Mouse (Mus musculus) thymus, postnatal 0 days (tissue): ENCODE measurements around the gene Zfp384. TPM values are rescaled to one million over a fixed set of nuclear protein-coding genes. Genes with fewer than 3 reads are reported as not detected.
A peak's percentile ranks its signal among the peaks of the same experiment; 100 is the strongest.

Experiments used
- DNase-seq: peaks from one replicate; pipeline ENCODE4 v3.0.0-alpha.2; 2015; ENCODE audit warnings: low spot score
- polyA plus RNA-seq: library from polyadenylated mRNA; unstranded; fragments of >200 nt; fragmentation: Nextera tagmentation; extraction: Ambion mirVana; gene quantifications from 2 replicates; pipeline ENCODE4 v1.2.1, GENCODE M21; 2015

Zfp384 gene
- polyA plus RNA-seq, 1 experiment from 2014 or later, result 9.5 TPM

DNA sequence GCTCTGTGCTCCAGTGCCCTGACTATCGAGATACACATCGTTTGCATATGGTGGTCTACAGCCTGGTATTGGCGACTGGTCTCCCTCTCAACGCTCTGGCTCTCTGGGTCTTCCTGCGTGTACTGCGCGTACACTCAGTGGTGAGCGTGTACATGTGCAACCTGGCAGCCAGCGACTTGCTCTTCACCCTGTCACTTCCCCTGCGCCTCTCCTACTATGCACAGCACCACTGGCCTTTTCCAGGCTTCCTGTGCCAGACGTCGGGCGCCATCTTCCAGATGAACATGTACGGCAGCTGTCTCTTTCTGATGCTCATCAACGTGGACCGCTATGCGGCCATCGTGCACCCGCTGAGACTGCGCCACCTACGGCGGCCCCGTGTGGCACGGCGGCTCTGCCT, 72.4 kb downstream of the Zfp384 start:
- no peak for DNase-seq

- peak; percentile 40 for DNase-seq
Observed at GRCm38 (mm10) chr6:125081797-125082560, 73.0 kb downstream of the Zfp384 start.

DNA sequence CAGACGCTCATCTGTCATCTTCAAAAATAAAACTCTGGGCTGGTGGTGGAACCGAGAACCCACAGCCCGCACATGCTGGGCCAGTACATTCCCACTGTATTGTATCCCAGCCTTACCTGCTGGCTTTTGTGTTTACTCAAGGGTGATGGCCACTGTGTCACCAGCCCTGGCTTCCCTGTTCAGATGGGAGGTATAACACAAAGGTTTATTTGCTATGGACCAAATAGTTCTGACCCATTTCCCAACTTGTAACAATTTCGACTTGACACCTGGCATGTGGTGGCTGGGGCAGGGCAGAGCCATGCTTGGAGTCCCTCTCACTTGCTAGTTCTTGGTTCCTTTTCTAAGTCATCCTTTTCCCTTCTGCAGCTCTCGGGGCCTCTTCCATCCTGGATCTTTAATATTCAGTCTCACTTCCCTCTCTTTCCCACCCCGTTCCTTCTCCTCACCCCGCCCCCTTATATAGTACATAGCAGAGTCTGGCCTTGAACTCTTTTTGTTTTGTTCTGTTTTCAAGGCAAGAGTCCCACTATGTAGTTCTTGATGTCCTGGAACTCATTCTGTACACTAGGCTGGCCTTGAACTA, 73.9 kb downstream of the Zfp384 start:
- no peak for DNase-seq

GRCm38 (mm10) chr6:125084424-125084823, 75.5 kb downstream of the Zfp384 start:
- DNase-seq, result peak; percentile 80

Other genes with a start within 250 kb of the Zfp384 start
- 3.8 TPM in 2 replicates for gene Eno2, start 239.5 kb upstream of the Zfp384 start, polyA plus RNA-seq
- gene Lrrc23, start 229.4 kb upstream of the Zfp384 start, polyA plus RNA-seq, result 2.4 and 3.2 TPM in 2 replicates
- 8.9 and 9.4 TPM in 2 replicates for gene Spsb2, start 200.5 kb upstream of the Zfp384 start, polyA plus RNA-seq
- 231 and 275 TPM in 2 replicates for gene Tpi1, start 194.8 kb upstream of the Zfp384 start, polyA plus RNA-seq
- 93.0 and 93.4 TPM in 2 replicates for gene Usp5, start 179.7 kb upstream of the Zfp384 start, polyA plus RNA-seq
- gene Cdca3, start 179.6 kb upstream of the Zfp384 start, polyA plus RNA-seq, result 240 and 258 TPM in 2 replicates
- 2.3 and 2.4 TPM in 2 replicates for gene Gnb3, start 168.9 kb upstream of the Zfp384 start, polyA plus RNA-seq
- gene P3h3, start 151.4 kb upstream of the Zfp384 start, polyA plus RNA-seq, result 1.9 TPM in 2 replicates
- gene Gpr162, start 145.2 kb upstream of the Zfp384 start, polyA plus RNA-seq, result 15.2 and 21.8 TPM in 2 replicates
- 102 TPM in 2 replicates for gene Cd4, start 120.9 kb upstream of the Zfp384 start, polyA plus RNA-seq
- gene Lag3, start 97.4 kb upstream of the Zfp384 start, polyA plus RNA-seq, result 5.5 and 6.1 TPM in 2 replicates
- 204 and 256 TPM in 2 replicates for gene Ptms, start 89.0 kb upstream of the Zfp384 start, polyA plus RNA-seq
- gene Mlf2, start 77.8 kb upstream of the Zfp384 start, polyA plus RNA-seq, result 267 and 277 TPM in 2 replicates
- gene Cops7a, start 43.6 kb upstream of the Zfp384 start, polyA plus RNA-seq, result 86.0 and 95.5 TPM in 2 replicates
- gene Pianp, start 12.5 kb upstream of the Zfp384 start, polyA plus RNA-seq, result 0.50 and 0.55 TPM in 2 replicates
- gene Ing4, start 30.6 kb downstream of the Zfp384 start, polyA plus RNA-seq, result 113 and 118 TPM in 2 replicates
- gene Acrbp, start 40.5 kb downstream of the Zfp384 start, polyA plus RNA-seq, result 9.2 and 10.2 TPM in 2 replicates
- 3.5 and 4.2 TPM in 2 replicates for gene Lpar5, start 58.8 kb downstream of the Zfp384 start, polyA plus RNA-seq
- gene Chd4, start 86.8 kb downstream of the Zfp384 start, polyA plus RNA-seq, result 70.0 and 84.9 TPM in 2 replicates
- gene Nop2, start 122.8 kb downstream of the Zfp384 start, polyA plus RNA-seq, result 53.9 and 60.7 TPM in 2 replicates
- gene Iffo1, start 136.1 kb downstream of the Zfp384 start, polyA plus RNA-seq, result 13.8 and 19.0 TPM in 2 replicates
- 1,452 and 1,606 TPM in 2 replicates for gene Gapdh, start 157.3 kb downstream of the Zfp384 start, polyA plus RNA-seq
- 130 and 153 TPM in 2 replicates for gene Ncapd2, start 182.6 kb downstream of the Zfp384 start, polyA plus RNA-seq
- 281 and 294 TPM in 2 replicates for gene Mrpl51, start 182.7 kb downstream of the Zfp384 start, polyA plus RNA-seq
- gene Vamp1, start 206.4 kb downstream of the Zfp384 start, polyA plus RNA-seq, result 61.0 and 75.3 TPM in 2 replicates
- gene Tapbpl, start 222.7 kb downstream of the Zfp384 start, polyA plus RNA-seq, result 42.5 and 53.1 TPM in 2 replicates
- gene Cd27, start 227.9 kb downstream of the Zfp384 start, polyA plus RNA-seq, result 175 and 252 TPM in 2 replicates